ENCODE assay signal across 10 mouse cellular contexts in the genomic region with DNA sequence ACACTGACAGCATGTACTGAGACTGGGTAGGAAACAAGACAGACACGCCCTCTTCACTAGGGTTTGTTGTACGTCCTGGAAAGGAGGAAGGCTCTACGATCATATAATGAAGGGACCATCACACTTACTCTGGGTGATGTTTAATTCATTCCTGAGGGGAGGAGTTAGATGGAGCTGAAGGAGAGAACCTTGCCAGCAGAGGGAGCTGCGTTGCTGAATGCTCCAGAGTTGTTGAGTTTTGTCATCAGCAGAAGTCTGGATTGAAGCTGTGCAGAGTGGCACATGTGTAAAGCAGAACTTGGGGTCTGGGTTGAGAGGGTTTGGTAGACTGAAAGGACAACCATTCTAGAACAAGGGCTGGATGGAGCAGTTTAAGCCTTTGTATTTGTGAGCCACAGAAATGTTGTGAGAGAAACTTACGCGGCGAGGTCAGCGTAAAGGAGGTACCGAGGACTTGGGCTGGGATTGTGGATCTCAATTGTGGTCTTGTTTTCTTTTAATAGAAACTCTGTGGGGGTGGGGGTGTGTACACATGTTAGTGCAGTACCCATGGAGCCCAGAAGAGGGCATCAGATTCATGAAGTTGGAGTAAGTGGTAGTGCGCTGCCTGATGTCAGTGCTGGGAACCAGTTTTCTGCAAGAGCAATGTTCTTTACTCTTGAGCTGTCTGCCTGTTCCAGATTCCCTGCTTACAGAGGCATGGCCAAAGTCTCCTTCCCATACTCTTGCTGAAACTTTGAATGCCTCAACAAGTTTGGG. TPM values are rescaled to one million over a fixed set of nuclear protein-coding genes. Genes with fewer than 3 reads are reported as not detected.
DNase-seq lines count a peak whose midpoint lies in the region; ATAC-seq and TF ChIP-seq lines count a peak whose summit lies in the region.
"Had no signal": no experiment of that assay in that cellular context is flagged by ENCODE, and none has a peak within 500 bp of the region (broad histone marks: within the 10 kb centered on the region; RNA-seq: fewer than 3 reads in every experiment).

No protein-coding gene starts in this region.

- H3K79me2 ChIP-seq in MEL (ENCODE audit: control insufficient read depth, insufficient read depth, low read length, poor library complexity): peaks cover 19% of the 10 kb centered on the region

- TF ChIP-seq EP300 in MEL (IDR thresholded peaks at IDR 0.05; ENCODE audit: low read depth in 1 of 2, low read length in 2 of 2): no peak

- TF ChIP-seq RAD21 in MEL (IDR thresholded peaks at IDR 0.05; ENCODE audit: low read depth, low read length): peak; percentile 4

- WGBS in liver, embryonic 11.5 days: 91% methylated on average over 10 of the region's 10 CpGs

- peaks cover 4% of the 10 kb centered on the region; the same call in 1 of the 2 replicates for H3K9me3 ChIP-seq in liver, embryonic 11.5 days (ENCODE audit: control insufficient read depth, low read length)
- no peaks in the 10 kb centered on the region for H3K9me3 ChIP-seq in MEL (replicated peaks; ENCODE audit: insufficient read depth, low read length)

- H3K36me3 ChIP-seq in liver, embryonic 11.5 days (ENCODE audit: control insufficient read depth, insufficient read depth, low read length): peaks cover 48% of the 10 kb centered on the region
- peaks cover 6 to 15% of the 10 kb centered on the region in 2 experiments for H3K36me3 ChIP-seq in MEL (ENCODE audit: control insufficient read depth in 1 of 2, insufficient read depth in 2 of 2, low read length in 2 of 2)

- H3K4me1 ChIP-seq in liver, embryonic 11.5 days (replicated peaks; ENCODE audit: control insufficient read depth, insufficient read depth, low read length): 0 out of 2 replicates have a peak, but pooled peaks cover 6% of the 10 kb centered on the region
- peaks cover 0 to 15% of the 10 kb centered on the region in 2 experiments; a peak in 1 of 4 replicates for H3K4me1 ChIP-seq in MEL (ENCODE audit: control insufficient read depth in 1 of 2, insufficient read depth in 2 of 2, low read length in 2 of 2)

- no peak for ATAC-seq in liver, embryonic 11.5 days (replicated peaks; ENCODE audit: low FRiP score)
- ATAC-seq in erythroid progenitor cell, adult 5-6 weeks (replicated peaks; ENCODE audit: low FRiP score, poor library complexity, severe bottlenecking): 0 out of 2 replicates have a peak, but pooled peaks have one; percentile 32

- H3K27ac ChIP-seq in liver, embryonic 11.5 days (ENCODE audit: low read depth, low read length): no peak overlapping the region
- H3K27ac ChIP-seq in MEL (ENCODE audit: control insufficient read depth, low read depth, low read length): no peak overlapping the region
- H3K27ac ChIP-seq: embryonic facial prominence, embryonic 12.5 days; neural tube, embryonic 12.5 days had no signal

- TF ChIP-seq POLR2A in MEL (IDR thresholded peaks at IDR 0.05; ENCODE audit: control insufficient read depth in 1 of 2, insufficient read depth in 1 of 2, low read depth in 1 of 2, low read length in 2 of 2, poor library complexity in 1 of 2): no peak

- DNase-seq in liver: peak; percentile 27
- DNase-seq in liver, embryonic 11.5 days (ENCODE audit: low spot score): no peak
- DNase-seq in MEL (ENCODE audit: low read depth, low spot score): peak; percentile 67
- peak; percentile 25 for DNase-seq in retina, postnatal 1 day
- no peak for DNase-seq in right cerebral cortex, postnatal 25 days
- DNase-seq in heart, adult 18-20 months: no peak
- DNase-seq in urinary bladder, postnatal 10 days (ENCODE audit: low spot score): no peak

- no peaks in the 10 kb centered on the region for H3K27me3 ChIP-seq in liver, embryonic 11.5 days (replicated peaks; ENCODE audit: control insufficient read depth, insufficient read depth, low read length)
- H3K27me3 ChIP-seq in MEL (ENCODE audit: control insufficient read depth in 1 of 2, insufficient read depth in 2 of 2, low read length in 2 of 2): no peaks in the 10 kb centered on the region
- H3K27me3 ChIP-seq: embryonic facial prominence, embryonic 12.5 days; neural tube, embryonic 12.5 days had no signal

- H3K4me2 ChIP-seq in liver, embryonic 11.5 days: no peak overlapping the region
- H3K4me2 ChIP-seq: neural tube, embryonic 12.5 days had no signal

- H3K4me3 ChIP-seq in liver, embryonic 11.5 days (ENCODE audit: low read depth, low read length): no peak overlapping the region; the same call in 1 of the 2 replicates
- H3K4me3 ChIP-seq in MEL (ENCODE audit: control insufficient read depth in 1 of 2, insufficient read depth in 1 of 2, low read depth in 2 of 2, low read length in 2 of 2): no peak overlapping the region
- H3K4me3 ChIP-seq: neural tube, embryonic 12.5 days had no signal

- H3K9ac ChIP-seq in liver, embryonic 11.5 days (ENCODE audit: low read depth, low read length): no peak overlapping the region
- no peak overlapping the region for H3K9ac ChIP-seq in MEL (ENCODE audit: control insufficient read depth, low read depth, low read length, poor library complexity, severe bottlenecking)
- H3K9ac ChIP-seq: embryonic facial prominence, embryonic 12.5 days; neural tube, embryonic 12.5 days had no signal

- TF ChIP-seq CTCF in MEL (IDR thresholded peaks at IDR 0.05 in 2 of 3, conservative IDR thresholded peaks at IDR 0.05 in 1 of 3; ENCODE audit: control insufficient read depth in 1 of 3, insufficient read depth in 1 of 3, low read depth in 2 of 3, low read length in 3 of 3, poor library complexity in 1 of 3, severe bottlenecking in 1 of 3): peak; percentile 22 to 55 (median 52)

TF ChIP-seq in MEL, 35 proteins besides CTCF, POLR2A, EP300 and RAD21:
- TF ChIP-seq ZKSCAN1 (IDR thresholded peaks at IDR 0.05; ENCODE audit: low read depth, low read length) (no peak), SMC3 (IDR thresholded peaks at IDR 0.05; ENCODE audit: low read depth, low read length) (peak; percentile 29), MAFK (IDR thresholded peaks at IDR 0.05; ENCODE audit: borderline replicate concordance, low read depth, low read length) (no peak)

RNA-seq across cellular contexts. Expression of gene Actr8, which starts 2.5 kb away (rescaled TPM):
- 46.7 and 56.3 TPM in 2 replicates for polyA plus RNA-seq in liver, embryonic 11.5 days (2014; fragmentation: Nextera tagmentation; extraction: Ambion mirVana)
- total RNA-seq in MEL (2012; rRNA removed): 34.7 and 36.4 TPM in 2 replicates
- polyA plus RNA-seq in MEL (2012; ENCODE audit: insufficient read depth in 1 of 2, insufficient read length in 2 of 2, low read depth in 1 of 2, low replicate concordance in 2 of 2, missing spikeins in 1 of 2): 10 to 100 TPM in 1 of 2 experiments, not detected in 1; 31.0 TPM
- 5.4 and 7.6 TPM in 2 replicates for total RNA-seq in erythroid progenitor cell, adult 5-6 weeks (2015; ENCODE audit: low replicate concordance)
- total RNA-seq in erythroid progenitor cell, adult 5-6 weeks (2017; ENCODE audit: low replicate concordance): 4.0 and 9.2 TPM in 2 replicates
- total RNA-seq in heart, adult 18-20 months (2021): 10 to 100 TPM; 37.7 to 40.7 TPM

RNA-seq across cellular contexts. Expression of gene Selenok, which starts 12.5 kb away (rescaled TPM):
- 151 and 162 TPM in 2 replicates for polyA plus RNA-seq in liver, embryonic 11.5 days (2014; fragmentation: Nextera tagmentation; extraction: Ambion mirVana)
- 49.8 and 55.9 TPM in 2 replicates for total RNA-seq in MEL (2012; rRNA removed)
- polyA plus RNA-seq in MEL (2012; ENCODE audit: insufficient read depth in 1 of 2, insufficient read length in 2 of 2, low read depth in 1 of 2, low replicate concordance in 2 of 2, missing spikeins in 1 of 2): 10 to 100 TPM in 1 of 2 experiments, not detected in 1; 71.1 TPM
- 42.9 and 44.4 TPM in 2 replicates for total RNA-seq in erythroid progenitor cell, adult 5-6 weeks (2015; ENCODE audit: low replicate concordance)
- 66.3 and 108 TPM in 2 replicates for total RNA-seq in erythroid progenitor cell, adult 5-6 weeks (2017; ENCODE audit: low replicate concordance)
- total RNA-seq in heart, adult 18-20 months (2021): 10 to 100 TPM; 86.6 to 94.6 TPM

RNA-seq across cellular contexts. Expression of gene Il17rb, which starts 28.1 kb away (rescaled TPM):
- 1.0 and 1.1 TPM in 2 replicates for polyA plus RNA-seq in liver, embryonic 11.5 days (2014; fragmentation: Nextera tagmentation; extraction: Ambion mirVana)
- total RNA-seq in MEL (2012; rRNA removed): 0.08 and 0.10 TPM in 2 replicates
- polyA plus RNA-seq in MEL (2012; ENCODE audit: insufficient read depth in 1 of 2, insufficient read length in 2 of 2, low read depth in 1 of 2, low replicate concordance in 2 of 2, missing spikeins in 1 of 2): under 1 TPM in 1 of 2 experiments, not detected in 1; 0.13 TPM
- 0.42 and 3.2 TPM in 2 replicates for total RNA-seq in erythroid progenitor cell, adult 5-6 weeks (2015; ENCODE audit: low replicate concordance)
- total RNA-seq in erythroid progenitor cell, adult 5-6 weeks (2017; ENCODE audit: low replicate concordance): 1.4 and 3.1 TPM in 2 replicates
- under 1 TPM in 1 of 2 experiments, not detected in 1; 0.36 TPM for total RNA-seq in heart, adult 18-20 months (2021)

RNA-seq across cellular contexts. Expression of gene Chdh, which starts 28.2 kb away (rescaled TPM):
- polyA plus RNA-seq in liver, embryonic 11.5 days (2014; fragmentation: Nextera tagmentation; extraction: Ambion mirVana): 0.15 and 0.22 TPM in 2 replicates
- total RNA-seq in MEL (2012; rRNA removed): not detected in 2 replicates
- polyA plus RNA-seq in MEL (2012; ENCODE audit: insufficient read depth in 1 of 2, insufficient read length in 2 of 2, low read depth in 1 of 2, low replicate concordance in 2 of 2, missing spikeins in 1 of 2): not detected
- total RNA-seq in erythroid progenitor cell, adult 5-6 weeks (2015; ENCODE audit: low replicate concordance): 4.3 and 8.4 TPM in 2 replicates
- 1.8 and 4.2 TPM in 2 replicates for total RNA-seq in erythroid progenitor cell, adult 5-6 weeks (2017; ENCODE audit: low replicate concordance)
- total RNA-seq in heart, adult 18-20 months (2021): 1 to 10 TPM in 1 of 2 experiments, under 1 TPM in 1; 0.57 to 1.6 TPM

Comparison
In these comparisons a context has a peak if more than half of its experiments do, and no peak if none do; other contexts are left out.
1. DNase-seq: peak in liver (single experiment), MEL (single experiment) and retina, postnatal 1 day (single experiment); none in liver, embryonic 11.5 days (single experiment), right cerebral cortex, postnatal 25 days (single experiment), heart, adult 18-20 months (0 of 2) and urinary bladder, postnatal 10 days (single experiment).